Mouse (Mus musculus) large intestine, adult 2 months (tissue): ENCODE measurements at regions not wholly inside any gene's neighbourhood (a gene's known extent, or its start where the extent isn't known, plus 50 kb on each side); places are given as distances from the start of the nearest gene placed in this dataset.

ENCODE experiments used
- DNase-seq: peaks from one replicate; pipeline ENCODE4 v3.0.0-alpha.2; 2012; ENCODE audit warnings: low read depth, low spot score
- WGBS: fragments of 180-500 bp; shearing (Covaris S2); methylation state at CpG from one replicate; pipeline ENCODE4 v1.1.7; 2018; 5-methylcytosine and 5-hydroxymethylcytosine counted together

DNA sequence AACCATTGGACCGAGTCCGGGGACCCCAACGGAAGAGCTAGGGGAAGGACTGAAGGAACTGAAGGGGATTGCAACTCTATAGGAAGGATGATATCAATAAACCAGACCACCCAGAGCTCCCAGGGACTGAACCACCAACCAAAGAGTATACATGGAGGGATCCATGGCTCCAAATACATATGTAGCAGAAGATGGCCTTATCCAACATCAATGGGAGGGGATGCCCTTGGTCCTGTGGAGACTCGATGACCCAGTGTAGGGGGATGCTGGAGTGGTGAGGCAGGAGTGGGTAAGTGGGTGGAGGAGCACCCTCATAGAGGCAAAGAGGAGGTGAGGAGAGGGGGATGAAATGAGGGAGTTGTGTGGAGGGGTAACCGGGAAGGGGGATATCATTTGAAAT lies 54.5 kb upstream of the Slc38a2 start:
- no peak for DNase-seq
- 89% methylated on average over 5 of the region's 5 CpGs for WGBS

DNA sequence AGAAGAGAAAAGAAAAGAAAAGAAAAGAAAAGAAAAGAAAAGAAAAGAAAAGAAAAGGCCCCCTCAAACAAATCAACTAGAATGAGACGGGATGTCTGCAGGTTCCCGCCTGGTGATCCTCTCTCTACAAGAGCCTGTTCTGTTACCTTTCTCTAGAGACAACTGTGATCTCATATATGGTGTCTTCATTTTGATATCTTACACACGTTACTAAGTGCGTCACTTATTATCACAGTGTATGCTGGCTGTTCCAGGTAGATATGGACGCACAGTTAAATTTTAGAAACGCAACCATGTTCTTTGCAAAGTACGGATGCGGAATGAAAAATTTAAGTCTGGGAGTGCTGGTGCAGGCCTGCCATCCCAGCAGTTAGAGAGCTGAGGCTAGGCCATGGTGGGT lies 53.2 kb upstream of the Slc38a2 start:
- DNase-seq: no peak
- WGBS: 93% methylated on average over 8 of the region's 8 CpGs

DNA sequence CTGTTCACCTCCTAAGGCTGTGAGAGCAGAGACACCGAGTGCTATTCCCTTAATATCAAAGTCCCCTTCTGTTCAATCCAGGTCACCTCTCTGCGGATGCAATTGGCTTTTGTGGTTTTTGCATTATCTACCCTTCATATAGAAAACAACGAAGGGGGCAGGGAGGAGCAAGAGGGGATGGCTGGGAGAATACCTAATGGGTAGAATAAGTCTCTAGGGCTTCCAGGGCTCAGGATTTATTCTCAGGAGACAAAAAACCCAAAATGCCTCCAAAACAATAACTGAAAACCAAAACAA lies 52.5 kb upstream of the Slc38a2 start:
- DNase-seq: no peak
- 86% methylated on average over 3 of the region's 3 CpGs for WGBS

DNA sequence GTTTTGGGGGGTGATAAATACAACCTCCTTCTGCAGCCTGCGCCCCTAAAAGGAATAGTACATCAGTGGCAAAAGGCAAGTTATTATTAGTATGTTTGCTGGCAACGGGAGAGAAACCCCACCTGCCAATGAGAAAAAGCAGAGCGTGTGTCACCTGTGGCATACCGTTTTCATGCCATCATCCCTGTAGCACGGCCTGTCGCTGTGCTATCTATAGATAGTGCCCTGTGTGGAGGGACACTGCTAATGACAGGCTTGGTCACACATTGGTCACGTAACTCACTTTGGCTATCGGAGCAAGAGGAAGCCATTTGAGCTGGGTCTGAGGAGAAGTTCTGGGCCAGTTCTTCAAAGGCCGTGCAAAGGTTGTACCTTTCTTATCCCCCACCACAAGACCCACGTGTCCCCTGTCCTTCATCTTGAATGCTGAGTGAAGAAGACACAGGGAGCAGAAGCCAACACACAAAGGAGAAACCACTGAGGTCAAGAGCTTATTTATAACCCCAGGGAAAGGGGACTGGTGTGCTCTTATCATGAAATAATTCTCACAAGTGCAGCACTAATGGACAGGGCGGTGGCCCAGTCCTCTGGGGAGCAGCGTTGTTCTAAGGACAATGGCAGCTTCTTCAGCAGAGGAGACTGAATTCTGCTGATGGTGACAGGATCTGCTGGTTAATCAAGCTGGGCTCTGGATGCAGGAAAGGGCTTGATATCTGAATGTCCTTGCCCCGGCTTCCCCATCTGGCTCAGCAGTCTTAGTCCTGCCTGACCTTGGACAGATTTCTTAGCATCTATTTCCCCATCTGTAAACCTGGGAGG lies 51.9 kb upstream of the Slc38a2 start:
- no peak for DNase-seq
- 90% methylated on average over 13 of the region's 13 CpGs for WGBS

DNA sequence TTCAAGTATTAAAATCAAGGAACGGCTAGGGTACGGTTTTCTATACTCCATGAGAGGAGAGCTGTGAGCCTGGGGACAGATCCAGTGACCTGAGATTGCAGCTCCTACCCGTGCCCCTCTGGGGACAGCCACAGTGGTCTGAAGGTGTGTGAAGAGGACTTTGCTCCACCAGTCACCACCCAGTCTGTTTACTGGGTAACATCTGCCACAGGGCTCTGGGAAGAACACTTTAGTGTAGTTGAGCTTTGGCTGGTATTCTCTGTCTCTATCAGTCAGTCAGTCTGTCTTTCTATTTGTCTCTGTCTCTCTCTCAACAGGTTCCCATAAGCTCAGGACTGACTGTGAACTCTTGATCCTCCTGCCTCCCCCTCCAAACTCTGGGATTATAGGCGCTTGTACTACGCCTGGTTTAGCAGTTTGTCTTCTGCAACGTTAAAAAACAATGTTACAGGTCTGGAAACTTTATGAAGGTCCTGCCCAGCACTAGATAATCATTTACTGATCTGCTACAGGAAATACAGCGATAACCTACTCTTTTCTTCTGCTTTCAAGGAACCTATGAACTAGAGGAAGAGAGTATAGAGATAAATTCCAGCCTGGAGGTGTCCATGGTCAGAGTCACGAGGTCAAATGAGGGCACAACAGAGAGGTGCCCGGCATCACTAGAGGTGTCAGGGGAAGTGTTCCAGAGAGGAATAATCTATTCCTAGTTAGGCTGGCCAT lies 50.2 kb upstream of the Slc38a2 start:
- WGBS: 30% methylated on average over 9 of the region's 9 CpGs
- no peak for DNase-seq
